Mouse (Mus musculus) stomach, postnatal 0 days (tissue): Measurements from ENCODE around the gene Iqce.

Experiments used
- CTCF ChIP-seq: IDR thresholded peaks from 2 replicates; pipeline ENCODE4 v1.5.1; 2016; ENCODE audit warnings: antibody characterized with exemption, low read depth, mild to moderate bottlenecking, moderate library complexity
- EP300 ChIP-seq: optimal IDR thresholded peaks from 2 replicates; pipeline ENCODE3; 2016; ENCODE audit warnings: antibody characterized with exemption

DNA sequence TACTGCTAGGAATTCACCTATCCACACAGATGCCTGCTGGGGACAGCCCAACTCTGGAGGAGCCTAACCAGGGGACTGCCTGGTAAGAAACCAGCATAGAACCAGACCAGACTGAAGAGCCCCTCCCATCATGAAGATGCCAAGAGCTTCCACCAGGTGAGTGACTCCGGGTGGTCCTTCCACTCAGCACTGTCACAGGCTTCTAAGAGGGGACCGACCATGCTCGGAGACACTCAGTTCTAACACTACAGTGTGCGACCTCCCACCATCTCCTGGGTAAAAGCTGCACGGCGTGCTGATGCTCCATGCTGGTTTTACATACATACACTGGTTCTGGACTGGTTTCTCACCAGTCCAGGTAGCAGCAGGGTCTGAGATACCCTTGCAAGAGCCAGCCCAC is 56.0 kb downstream of the Iqce start:
- TF ChIP-seq CTCF (no peak), EP300 (no peak)
